Mouse (Mus musculus) erythroblast, adult 5-6 weeks (primary cell): ENCODE measurements around the gene Elfn1. TPM values are rescaled to one million over a fixed set of nuclear protein-coding genes. Genes with fewer than 3 reads are reported as not detected.
"Not testable (repeated sequence)": the region's sequence is repeated elsewhere in the genome, so short reads cannot be mapped to it uniquely, and the experiment has no call there.

ENCODE experiments used
- ATAC-seq: replicated peaks from 2 replicates; pipeline ENCODE4 v1.8.0; 2016; ENCODE audit warnings: moderate number of reproducible peaks, mild to moderate bottlenecking, moderate TSS enrichment, inconsistent platforms; ENCODE audit not compliant: poor library complexity, low FRiP score, severe bottlenecking
- total RNA-seq, 2 experiments: library from RNA; stranded (forward) in 1 of 2; stranded (reverse) in 1 of 2; fragments of 150-400 nt in 1 of 2; fragments of 200-764, 138-1000 nt in 1 of 2; gene quantifications; 2 replicates each; pipeline versions ENCODE4 v1.2.3 to v1.2.4; 2015 to 2017; ENCODE audit warnings: low replicate concordance in 2 of 2

Gene Elfn1
- total RNA-seq, 2 experiments from 2014 or later, result not detected

GRCm38 (mm10) chr5:139959741-139960140 lies 52.0 kb downstream of the Elfn1 start:
- ATAC-seq, result no peak

- no peak for ATAC-seq
Observed at GRCm38 (mm10) chr5:139964391-139964790, 56.6 kb downstream of the Elfn1 start.

- ATAC-seq, result no peak
Observed at GRCm38 (mm10) chr5:139965596-139965995, 57.9 kb downstream of the Elfn1 start.

GRCm38 (mm10) chr5:139969151-139969948 lies 61.6 kb downstream of the Elfn1 start:
- ATAC-seq, result no peak

- peak; percentile 61 for ATAC-seq
Observed at GRCm38 (mm10) chr5:139970186-139970631, 62.5 kb downstream of the Elfn1 start.

- no peak for ATAC-seq
Observed at GRCm38 (mm10) chr5:139976584-139976983, 68.8 kb downstream of the Elfn1 start.

- ATAC-seq, result no peak
Observed at GRCm38 (mm10) chr5:139977476-139977875, 69.7 kb downstream of the Elfn1 start.

GRCm38 (mm10) chr5:139978525-139979276 lies 71.0 kb downstream of the Elfn1 start:
- no peak for ATAC-seq

GRCm38 (mm10) chr5:139979371-139979770 lies 71.6 kb downstream of the Elfn1 start:
- no peak for ATAC-seq

GRCm38 (mm10) chr5:139981976-139982375 lies 74.2 kb downstream of the Elfn1 start:
- no peak for ATAC-seq

- no peak for ATAC-seq
Observed at GRCm38 (mm10) chr5:139985073-139985746, 77.5 kb downstream of the Elfn1 start.

GRCm38 (mm10) chr5:139991531-139991930 lies 83.8 kb downstream of the Elfn1 start:
- ATAC-seq, result no peak

- ATAC-seq, result not testable (repeated sequence)
Observed at GRCm38 (mm10) chr5:139998321-139998720, 90.6 kb downstream of the Elfn1 start.

- ATAC-seq, result no peak
Observed at GRCm38 (mm10) chr5:139998916-139999315, 91.2 kb downstream of the Elfn1 start.

GRCm38 (mm10) chr5:140002541-140002940 lies 94.8 kb downstream of the Elfn1 start:
- no peak for ATAC-seq

GRCm38 (mm10) chr5:140006861-140007260 lies 99.1 kb downstream of the Elfn1 start:
- no peak for ATAC-seq

- no peak for ATAC-seq
Observed at GRCm38 (mm10) chr5:140007656-140008522, 100.1 kb downstream of the Elfn1 start.

GRCm38 (mm10) chr5:140008523-140008806 lies 100.7 kb downstream of the Elfn1 start:
- ATAC-seq, result no peak

- ATAC-seq, result no peak
Observed at GRCm38 (mm10) chr5:140009083-140009655, 101.4 kb downstream of the Elfn1 start.
